Mouse (Mus musculus): ENCODE data around the gene Spsb2. TPM values are rescaled to one million over a fixed set of nuclear protein-coding genes. Genes with fewer than 3 reads are reported as not detected.
A peak's percentile ranks its signal among the peaks of the same experiment; 100 is the strongest.
"Not testable (repeated sequence)": the region's sequence is repeated elsewhere in the genome, so short reads cannot be mapped to it uniquely, and the experiment has no call there.

Spsb2 gene
- polyA plus RNA-seq, 1 experiment from 2014 or later, result 18.9 TPM

- Histone ChIP-seq H3K9me3 (ENCODE audit: control insufficient read depth, low read length) (no peaks in the 10 kb centered on the region), H3K27me3 (ENCODE audit: control insufficient read depth, insufficient read depth, low read length) (no peaks in the 10 kb centered on the region), H3K4me3 (ENCODE audit: low read depth, low read length) (no peak overlapping the region), H3K9ac (ENCODE audit: low read length) (no peak overlapping the region), H3K4me2 (replicated peaks; ENCODE audit: low read depth) (no peak overlapping the region), H3K36me3 (ENCODE audit: control insufficient read depth, insufficient read depth, low read length) (no peaks in the 10 kb centered on the region), H3K27ac (replicated peaks) (no peak overlapping the region), H3K4me1 (replicated peaks; ENCODE audit: control insufficient read depth, insufficient read depth) (0 out of 2 replicates have a peak, but pooled peaks cover 1% of the 10 kb centered on the region)
- ATAC-seq (ENCODE audit: low FRiP score, low TSS enrichment) (no peak), DNase-seq (ENCODE audit: low spot score) (no peak)
- TF ChIP-seq EP300 (optimal IDR thresholded peaks at IDR 0.05), result no peak
- TF ChIP-seq CTCF (IDR thresholded peaks at IDR 0.05; ENCODE audit: low read depth), result no peak
- WGBS, result 91% methylated on average over 3 of the region's 3 CpGs
Measured at GRCm38 (mm10) chr6:124803061-124803460, 5.4 kb upstream of the Spsb2 start.

- not testable (repeated sequence) for H3K4me3 ChIP-seq (ENCODE audit: low read depth, low read length); H3K4me1 ChIP-seq (replicated peaks; ENCODE audit: control insufficient read depth, insufficient read depth); H3K4me2 ChIP-seq (replicated peaks; ENCODE audit: low read depth); H3K9ac ChIP-seq (ENCODE audit: low read length); DNase-seq (ENCODE audit: low spot score); H3K27ac ChIP-seq (replicated peaks); H3K36me3 ChIP-seq (ENCODE audit: control insufficient read depth, insufficient read depth, low read length); H3K9me3 ChIP-seq (ENCODE audit: control insufficient read depth, low read length); ATAC-seq (ENCODE audit: low FRiP score, low TSS enrichment); H3K27me3 ChIP-seq (ENCODE audit: control insufficient read depth, insufficient read depth, low read length)
- WGBS, result 99% methylated on average over 4 of the region's 4 CpGs
Measured at GRCm38 (mm10) chr6:124803691-124804090, 4.8 kb upstream of the Spsb2 start.

DNA sequence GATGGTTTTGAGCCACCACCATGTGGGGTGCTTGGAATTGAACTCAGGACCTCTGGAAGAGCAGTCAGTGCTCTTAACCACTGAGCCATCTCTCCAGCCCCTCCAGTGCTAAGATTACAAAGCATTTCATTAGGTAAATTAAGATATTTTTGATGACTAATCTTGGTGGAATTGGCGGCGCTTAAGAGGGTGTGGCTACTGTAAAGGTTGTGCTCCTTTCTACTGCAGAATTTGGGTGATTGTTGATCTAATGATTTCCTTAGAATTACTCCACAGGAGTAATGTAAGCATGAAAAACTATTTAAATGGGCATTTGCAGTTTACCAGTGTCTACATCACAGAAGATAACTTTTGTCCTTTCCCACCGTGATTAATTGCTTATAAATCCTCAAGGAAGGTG, 4.1 kb upstream of the Spsb2 start:
- Histone ChIP-seq H3K27ac (replicated peaks) (peak overlapping the region; percentile 98), H3K36me3 (ENCODE audit: control insufficient read depth, insufficient read depth, low read length) (no peaks in the 10 kb centered on the region), H3K4me3 (ENCODE audit: low read depth, low read length) (no peak overlapping the region), H3K9ac (ENCODE audit: low read length) (no peak overlapping the region), H3K9me3 (ENCODE audit: control insufficient read depth, low read length) (no peaks in the 10 kb centered on the region), H3K4me1 (replicated peaks; ENCODE audit: control insufficient read depth, insufficient read depth) (0 out of 2 replicates have a peak, but pooled peaks cover 2% of the 10 kb centered on the region), H3K4me2 (replicated peaks; ENCODE audit: low read depth) (no peak overlapping the region), H3K27me3 (ENCODE audit: control insufficient read depth, insufficient read depth, low read length) (no peaks in the 10 kb centered on the region)
- DNase-seq (ENCODE audit: low spot score), result no peak
- no peak for TF ChIP-seq CTCF (IDR thresholded peaks at IDR 0.05; ENCODE audit: low read depth)
- TF ChIP-seq EP300 (optimal IDR thresholded peaks at IDR 0.05), result no peak
- no peak for ATAC-seq (ENCODE audit: low FRiP score, low TSS enrichment)
- 65% methylated on average over 3 of the region's 3 CpGs for WGBS

DNA sequence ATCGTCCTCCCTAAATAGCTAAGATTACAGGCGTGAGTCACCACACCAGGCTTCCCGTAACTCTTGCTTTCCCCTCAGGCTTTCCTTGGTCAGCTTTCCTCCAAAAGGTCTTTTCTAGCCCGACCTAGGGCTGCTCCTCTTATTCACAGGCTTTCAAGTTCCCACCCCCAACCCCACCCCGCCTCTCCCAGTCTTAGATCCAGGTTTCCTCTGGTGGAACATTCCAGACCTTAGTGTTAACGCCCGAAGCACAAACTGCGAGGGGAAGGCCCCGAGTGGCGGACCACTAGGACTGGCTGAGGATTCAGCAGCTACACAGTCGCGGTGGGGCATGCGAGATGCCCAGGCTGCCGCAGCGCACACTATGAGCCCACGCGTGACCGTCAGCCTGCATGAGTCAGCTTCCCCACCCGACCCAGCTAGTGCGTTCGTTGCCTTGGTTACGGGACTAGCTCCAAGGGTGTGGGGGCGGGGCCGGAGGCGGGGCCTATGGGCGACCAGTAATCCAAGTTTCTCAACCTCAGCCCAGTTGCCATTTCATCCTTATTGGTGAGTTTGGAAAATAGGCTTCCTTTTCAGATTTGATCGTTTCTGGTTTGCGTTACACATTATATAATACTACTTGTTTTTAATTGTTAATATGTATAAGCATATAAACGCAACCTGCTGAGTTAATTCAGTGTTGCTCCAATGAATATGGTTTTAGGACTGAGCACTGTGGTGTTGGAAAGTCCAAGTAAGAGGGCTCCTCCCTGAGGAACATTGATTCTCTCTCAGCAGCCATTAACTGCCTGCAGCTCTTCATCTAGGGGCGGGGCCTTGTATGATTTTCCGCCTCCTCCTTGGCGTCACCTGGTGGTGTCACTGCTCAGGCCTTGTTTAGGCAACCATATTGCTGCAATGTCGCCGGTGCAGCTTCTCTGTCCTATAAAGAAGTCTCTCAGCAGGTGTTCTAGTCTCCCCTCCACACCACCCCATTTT, 2.8 kb upstream of the Spsb2 start:
- ATAC-seq (ENCODE audit: low FRiP score, low TSS enrichment), result peak; percentile 82
- TF ChIP-seq CTCF (IDR thresholded peaks at IDR 0.05; ENCODE audit: low read depth) (peak; percentile 63), EP300 (optimal IDR thresholded peaks at IDR 0.05) (no peak)
- H3K27ac ChIP-seq (replicated peaks), result peak overlapping the region; percentile 98
- peak overlapping the region; percentile 78 for H3K4me2 ChIP-seq (replicated peaks; ENCODE audit: low read depth)
- peak overlapping the region; percentile 41 for H3K4me3 ChIP-seq (ENCODE audit: low read depth, low read length)
- H3K4me1 ChIP-seq (replicated peaks; ENCODE audit: control insufficient read depth, insufficient read depth), result peaks cover 2% of the 10 kb centered on the region; the same call in 1 of the 2 replicates
- no peaks in the 10 kb centered on the region for H3K9me3 ChIP-seq (ENCODE audit: control insufficient read depth, low read length)
- no peaks in the 10 kb centered on the region for H3K27me3 ChIP-seq (ENCODE audit: control insufficient read depth, insufficient read depth, low read length)
- peak; percentile 98 for DNase-seq (ENCODE audit: low spot score)
- peak overlapping the region; percentile 45 for H3K9ac ChIP-seq (ENCODE audit: low read length)
- 0 out of 2 replicates have a peak, but pooled peaks cover 2% of the 10 kb centered on the region for H3K36me3 ChIP-seq (ENCODE audit: control insufficient read depth, insufficient read depth, low read length)
- WGBS, result under 1% methylated on average over 34 of the region's 34 CpGs

GRCm38 (mm10) chr6:124806446-124807140, 1.9 kb upstream of the Spsb2 start:
- peak overlapping the region; percentile 43; the same call in 1 of the 2 replicates for H3K9ac ChIP-seq (ENCODE audit: low read length)
- H3K27ac ChIP-seq (replicated peaks), result peak overlapping the region; percentile 98
- H3K9me3 ChIP-seq (ENCODE audit: control insufficient read depth, low read length), result no peaks in the 10 kb centered on the region
- DNase-seq (ENCODE audit: low spot score) (no peak), ATAC-seq (ENCODE audit: low FRiP score, low TSS enrichment) (no peak)
- peak overlapping the region; percentile 41; the same call in 1 of the 2 replicates for H3K4me3 ChIP-seq (ENCODE audit: low read depth, low read length)
- peak overlapping the region; percentile 78 for H3K4me2 ChIP-seq (replicated peaks; ENCODE audit: low read depth)
- 74% methylated on average over 7 of the region's 7 CpGs for WGBS
- TF ChIP-seq CTCF (IDR thresholded peaks at IDR 0.05; ENCODE audit: low read depth), result no peak
- TF ChIP-seq EP300 (optimal IDR thresholded peaks at IDR 0.05), result no peak
- peaks cover 4% of the 10 kb centered on the region for H3K36me3 ChIP-seq (ENCODE audit: control insufficient read depth, insufficient read depth, low read length)
- H3K4me1 ChIP-seq (replicated peaks; ENCODE audit: control insufficient read depth, insufficient read depth), result peaks cover 2% of the 10 kb centered on the region; the same call in 1 of the 2 replicates
- no peaks in the 10 kb centered on the region for H3K27me3 ChIP-seq (ENCODE audit: control insufficient read depth, insufficient read depth, low read length)
